21 mouse cellular contexts compared by ENCODE assay signal in genomic region chr1:155703191-155703680, GRCm38 (mm10). TPM values are rescaled to one million over a fixed set of nuclear protein-coding genes. Genes with fewer than 3 reads are reported as not detected.
"Had no signal": no experiment of that assay in that cellular context is flagged by ENCODE, and none has a peak within 500 bp of the region (broad histone marks: within the 10 kb centered on the region; RNA-seq: fewer than 3 reads in every experiment).

No protein-coding gene starts in this region.

- DNase-seq: retina, postnatal 1 day; right cerebral cortex, adult 18-20 months; right cerebral cortex, postnatal 14 days; right cerebral cortex, postnatal 25 days; right cerebral cortex, postnatal 4 days; spleen, adult 18-20 months; thymus, adult 18-20 months; thymus, adult 2 months; thymus, postnatal 14 days; thymus, postnatal 25 days; thymus, postnatal 36 days; thymus, postnatal 4 days had no signal

- H3K4me3 ChIP-seq: neural tube, embryonic 13.5 days; neural tube, embryonic 15.5 days; stomach, embryonic 15.5 days had no signal

- H3K4me1 ChIP-seq: stomach, embryonic 15.5 days had no signal

- H3K4me2 ChIP-seq: neural tube, embryonic 13.5 days; neural tube, embryonic 15.5 days; stomach, embryonic 15.5 days had no signal

- H3K9ac ChIP-seq: neural tube, embryonic 13.5 days; neural tube, embryonic 15.5 days; stomach, embryonic 15.5 days had no signal

- H3K27me3 ChIP-seq: neural tube, embryonic 15.5 days; stomach, embryonic 15.5 days had no signal

- H3K36me3 ChIP-seq: neural tube, embryonic 13.5 days; neural tube, embryonic 15.5 days; stomach, embryonic 15.5 days had no signal

- H3K9me3 ChIP-seq: neural tube, embryonic 13.5 days; neural tube, embryonic 15.5 days; stomach, embryonic 15.5 days had no signal

- H3K27ac ChIP-seq: neural tube, embryonic 13.5 days; neural tube, embryonic 15.5 days; stomach, embryonic 15.5 days; stomach, postnatal 0 days had no signal

RNA-seq across cellular contexts. Expression of gene Lhx4, which starts 48.2 kb away (rescaled TPM):
- total RNA-seq: neutrophil, adult 5-6 weeks had no signal
- polyA plus RNA-seq: small intestine, adult 2 months; spleen, adult 2 months; stomach, embryonic 16.5 days; urinary bladder, adult 2 months had no signal
